Mouse (Mus musculus): ENCODE measurements at regions not wholly inside any gene's neighbourhood (a gene's known extent, or its start where the extent isn't known, plus 50 kb on each side); places are given as distances from the start of the nearest gene placed in this dataset.

DNA sequence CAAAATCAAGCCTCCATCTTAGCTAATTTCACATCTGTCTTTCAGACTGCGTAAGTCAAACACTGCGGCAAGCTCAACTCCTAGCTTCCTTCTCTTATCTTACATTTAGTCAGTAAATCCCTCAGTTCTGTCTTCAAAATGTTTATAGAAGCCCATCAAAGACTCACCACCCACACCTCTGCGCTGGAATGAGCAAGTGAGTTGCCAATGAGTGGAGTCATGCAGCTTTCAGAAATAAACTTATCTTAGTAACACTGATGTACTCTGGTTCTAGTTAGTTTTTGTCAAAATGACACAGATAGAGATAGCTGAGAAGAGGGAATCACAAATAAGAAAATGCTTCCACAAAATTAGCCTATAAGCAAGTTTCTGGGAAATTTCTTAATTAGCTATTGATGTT lies 280.7 kb upstream of the Prkd1 start:
- Histone ChIP-seq H3K4me3 (no peak overlapping the region), H3K4me2 (ENCODE audit: low read depth) (no peak overlapping the region)

DNA sequence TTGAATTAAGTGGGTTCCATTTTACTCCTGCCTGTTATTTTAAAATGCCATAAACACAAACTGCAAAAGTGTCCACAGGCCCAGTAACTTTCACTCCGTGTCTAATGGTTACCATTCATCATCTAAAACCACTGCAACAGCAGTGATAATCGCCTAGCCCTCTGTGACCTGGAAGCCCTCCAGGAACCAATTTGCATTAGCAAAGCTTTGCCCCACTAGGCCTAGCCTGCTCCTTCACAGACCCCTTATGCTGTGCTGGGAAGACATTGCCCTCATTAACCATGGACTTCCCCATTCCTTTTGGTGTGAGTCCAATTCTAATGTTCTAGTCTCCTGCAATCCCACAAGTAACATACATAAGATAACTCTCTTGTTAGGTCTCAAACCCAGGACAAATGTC lies 277.3 kb upstream of the Prkd1 start:
- Histone ChIP-seq H3K27me3 (ENCODE audit: control insufficient read depth, insufficient read depth, insufficient read length) (no peaks in the 10 kb centered on the region), H3K36me3 (ENCODE audit: control insufficient read depth, insufficient read depth) (no peaks in the 10 kb centered on the region), H3K4me3 (no peak overlapping the region), H3ac (ENCODE audit: control insufficient read depth, insufficient read length) (no peak overlapping the region), H3K79me2 (ENCODE audit: control insufficient read depth, insufficient read depth) (no peaks in the 10 kb centered on the region), H3K4me2 (ENCODE audit: low read depth) (no peak overlapping the region)
- TF ChIP-seq POLR2A (IDR thresholded peaks at IDR 0.05; ENCODE audit: insufficient read length, low read depth) (no peak), MYOD1 (IDR thresholded peaks at IDR 0.05; ENCODE audit: control insufficient read depth in 1 of 3, insufficient read length in 2 of 3, low read depth in 2 of 3) (no peak), POLR2AphosphoS2 (IDR thresholded peaks at IDR 0.05; ENCODE audit: insufficient read length, low read depth) (no peak), SRF (IDR thresholded peaks at IDR 0.05; ENCODE audit: control insufficient read depth, insufficient read length, low read depth) (no peak), USF1 (IDR thresholded peaks at IDR 0.05; ENCODE audit: low read depth) (no peak), TCF3 (IDR thresholded peaks at IDR 0.05; ENCODE audit: insufficient read length, low read depth) (no peak), CEBPB (IDR thresholded peaks at IDR 0.05; ENCODE audit: insufficient read depth, poor library complexity, severe bottlenecking) (no peak), TCF12 (IDR thresholded peaks at IDR 0.05; ENCODE audit: insufficient read depth, poor library complexity, severe bottlenecking) (no peak), REST (IDR thresholded peaks at IDR 0.05; ENCODE audit: insufficient read depth, insufficient read length) (no peak), E2F4 (IDR thresholded peaks at IDR 0.05; ENCODE audit: insufficient read depth) (no peak), MYOG (IDR thresholded peaks at IDR 0.05; ENCODE audit: control insufficient read depth in 1 of 3, insufficient read depth in 1 of 3, insufficient read length in 2 of 3, low read depth in 2 of 3) (no peak), MAX (IDR thresholded peaks at IDR 0.05; ENCODE audit: low read depth) (no peak)

More for the DNA sequence above, 280.7 kb upstream of the Prkd1 start:
- Histone ChIP-seq H3K27me3 (ENCODE audit: control insufficient read depth, insufficient read depth, insufficient read length) (no peaks in the 10 kb centered on the region), H3K79me2 (ENCODE audit: control insufficient read depth, insufficient read depth) (no peaks in the 10 kb centered on the region), H3ac (ENCODE audit: control insufficient read depth, insufficient read length) (no peak overlapping the region), H3K36me3 (ENCODE audit: control insufficient read depth, insufficient read depth) (no peaks in the 10 kb centered on the region)
- no peak for TF ChIP-seq MYOD1 (IDR thresholded peaks at IDR 0.05; ENCODE audit: control insufficient read depth in 1 of 3, insufficient read length in 2 of 3, low read depth in 2 of 3)
- no peak for TF ChIP-seq E2F4 (IDR thresholded peaks at IDR 0.05; ENCODE audit: insufficient read depth)
- TF ChIP-seq POLR2AphosphoS2 (IDR thresholded peaks at IDR 0.05; ENCODE audit: insufficient read length, low read depth): no peak
- TF ChIP-seq SRF (IDR thresholded peaks at IDR 0.05; ENCODE audit: control insufficient read depth, insufficient read length, low read depth): no peak
- no peak for TF ChIP-seq POLR2A (IDR thresholded peaks at IDR 0.05; ENCODE audit: insufficient read length, low read depth)
- no peak for TF ChIP-seq TCF12 (IDR thresholded peaks at IDR 0.05; ENCODE audit: insufficient read depth, poor library complexity, severe bottlenecking)
- TF ChIP-seq MYOG (IDR thresholded peaks at IDR 0.05; ENCODE audit: control insufficient read depth in 1 of 3, insufficient read depth in 1 of 3, insufficient read length in 2 of 3, low read depth in 2 of 3): no peak
- TF ChIP-seq TCF3 (IDR thresholded peaks at IDR 0.05; ENCODE audit: insufficient read length, low read depth): no peak
- TF ChIP-seq USF1 (IDR thresholded peaks at IDR 0.05; ENCODE audit: low read depth): no peak
- TF ChIP-seq MAX (IDR thresholded peaks at IDR 0.05; ENCODE audit: low read depth): no peak
- no peak for TF ChIP-seq REST (IDR thresholded peaks at IDR 0.05; ENCODE audit: insufficient read depth, insufficient read length)
- no peak for TF ChIP-seq CEBPB (IDR thresholded peaks at IDR 0.05; ENCODE audit: insufficient read depth, poor library complexity, severe bottlenecking)

DNA sequence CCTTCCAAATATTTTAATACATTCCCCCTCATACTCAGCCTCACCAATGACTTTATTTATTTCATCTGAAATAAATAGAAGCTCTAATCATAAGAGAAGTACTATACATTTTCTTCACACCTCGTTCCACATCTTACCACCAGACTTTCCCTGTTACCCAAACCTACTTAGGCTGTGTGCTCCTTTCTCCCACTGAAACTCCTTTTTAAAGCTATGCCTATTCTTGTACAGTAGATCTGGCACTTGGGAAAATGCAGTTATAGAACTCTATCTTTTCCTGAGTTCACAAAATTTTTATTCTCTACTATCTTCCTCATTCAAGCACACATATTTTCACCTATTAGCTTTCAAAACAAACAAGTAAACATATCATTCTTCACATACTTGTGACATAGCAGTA lies 272.8 kb upstream of the Prkd1 start:
- Histone ChIP-seq H3ac (ENCODE audit: control insufficient read depth, insufficient read length) (no peak overlapping the region), H3K79me2 (ENCODE audit: control insufficient read depth, insufficient read depth) (no peaks in the 10 kb centered on the region), H3K4me2 (ENCODE audit: low read depth) (no peak overlapping the region), H3K4me3 (no peak overlapping the region), H3K36me3 (ENCODE audit: control insufficient read depth, insufficient read depth) (no peaks in the 10 kb centered on the region), H3K27me3 (ENCODE audit: control insufficient read depth, insufficient read depth, insufficient read length) (no peaks in the 10 kb centered on the region)
- TF ChIP-seq USF1 (IDR thresholded peaks at IDR 0.05; ENCODE audit: low read depth) (no peak), POLR2A (IDR thresholded peaks at IDR 0.05; ENCODE audit: insufficient read length, low read depth) (no peak), TCF12 (IDR thresholded peaks at IDR 0.05; ENCODE audit: insufficient read depth, poor library complexity, severe bottlenecking) (no peak), MAX (IDR thresholded peaks at IDR 0.05; ENCODE audit: low read depth) (no peak), MYOG (IDR thresholded peaks at IDR 0.05; ENCODE audit: control insufficient read depth in 1 of 3, insufficient read depth in 1 of 3, insufficient read length in 2 of 3, low read depth in 2 of 3) (no peak), POLR2AphosphoS2 (IDR thresholded peaks at IDR 0.05; ENCODE audit: insufficient read length, low read depth) (no peak), TCF3 (IDR thresholded peaks at IDR 0.05; ENCODE audit: insufficient read length, low read depth) (no peak), SRF (IDR thresholded peaks at IDR 0.05; ENCODE audit: control insufficient read depth, insufficient read length, low read depth) (no peak), MYOD1 (IDR thresholded peaks at IDR 0.05; ENCODE audit: control insufficient read depth in 1 of 3, insufficient read length in 2 of 3, low read depth in 2 of 3) (no peak), E2F4 (IDR thresholded peaks at IDR 0.05; ENCODE audit: insufficient read depth) (no peak), REST (IDR thresholded peaks at IDR 0.05; ENCODE audit: insufficient read depth, insufficient read length) (no peak), CEBPB (IDR thresholded peaks at IDR 0.05; ENCODE audit: insufficient read depth, poor library complexity, severe bottlenecking) (no peak)

DNA sequence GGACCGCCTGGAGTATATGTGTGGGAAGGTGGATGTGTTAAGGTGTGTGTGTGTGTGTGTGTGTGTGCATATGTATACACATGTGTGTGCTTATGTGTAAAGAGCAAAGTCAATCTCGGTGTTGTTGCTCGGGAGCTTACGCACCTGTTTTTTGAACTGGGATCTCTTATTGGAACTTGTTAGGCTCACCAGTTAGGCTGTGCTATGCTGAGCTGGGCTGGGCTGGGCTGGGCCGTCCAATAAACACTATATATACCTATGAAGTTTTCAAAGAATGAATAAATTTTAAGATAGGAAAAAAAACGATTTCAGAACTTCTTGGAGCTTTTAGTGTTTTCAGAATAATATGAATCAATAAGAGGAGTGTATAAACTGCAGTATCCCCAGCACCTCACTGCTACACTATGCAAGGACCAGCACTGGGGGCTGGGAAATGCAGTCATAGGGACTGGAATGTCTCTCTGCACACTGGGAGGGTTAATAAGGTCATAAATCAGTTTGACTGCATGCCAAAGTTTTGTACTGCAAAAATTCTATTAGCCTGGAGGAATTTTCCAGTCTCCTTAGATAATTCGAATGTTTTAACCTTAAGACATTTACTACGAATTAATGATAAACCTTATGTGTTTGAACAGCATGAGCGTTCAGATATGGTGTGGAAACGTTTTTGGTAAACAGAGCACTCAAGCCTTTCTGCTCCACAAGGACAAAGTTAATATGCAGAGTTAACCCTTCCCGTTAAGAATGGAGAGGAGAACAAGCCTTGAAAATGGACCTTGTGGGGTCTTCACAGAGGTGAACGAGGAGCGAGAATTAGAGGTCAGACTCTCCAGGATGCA lies 250.9 kb upstream of the Prkd1 start:
- TF ChIP-seq MAX (IDR thresholded peaks at IDR 0.05; ENCODE audit: low read depth): no peak
- no peak for TF ChIP-seq POLR2AphosphoS2 (IDR thresholded peaks at IDR 0.05; ENCODE audit: insufficient read length, low read depth)
- TF ChIP-seq MYOD1 (IDR thresholded peaks at IDR 0.05; ENCODE audit: control insufficient read depth in 1 of 3, insufficient read length in 2 of 3, low read depth in 2 of 3): no peak
- TF ChIP-seq TCF12 (IDR thresholded peaks at IDR 0.05; ENCODE audit: insufficient read depth, poor library complexity, severe bottlenecking): no peak
- Histone ChIP-seq H3ac (ENCODE audit: control insufficient read depth, insufficient read length) (no peak overlapping the region), H3K79me2 (ENCODE audit: control insufficient read depth, insufficient read depth) (no peaks in the 10 kb centered on the region), H3K36me3 (ENCODE audit: control insufficient read depth, insufficient read depth) (no peaks in the 10 kb centered on the region), H3K4me3 (no peak overlapping the region), H3K27me3 (ENCODE audit: control insufficient read depth, insufficient read depth, insufficient read length) (no peaks in the 10 kb centered on the region), H3K4me2 (ENCODE audit: low read depth) (no peak overlapping the region)

All from myocyte (in vitro differentiated cells).